Mouse (Mus musculus) heart, postnatal 10 days (tissue): ENCODE data around the gene Ajap1. TPM values are rescaled to one million over a fixed set of nuclear protein-coding genes. Genes with fewer than 3 reads are reported as not detected.
A peak's percentile ranks its signal among the peaks of the same experiment; 100 is the strongest.

Experiments used
- DNase-seq, 2 experiments: peaks; one replicate each; pipeline ENCODE4 v3.0.0; 2021
- intact Hi-C: fragments of 180-260 bp; cut with DNase I; formaldehyde crosslinking; loops from one replicate; pipeline ENCODE4 v1.15.1; 2025
- total RNA-seq, 2 experiments: library from RNA; stranded (reverse); gene quantifications; 2 replicates each; pipeline ENCODE4 v1.2.3; 2021

The Ajap1 gene
- total RNA-seq, 2 experiments from 2014 or later: 0.07 to 0.29 TPM

GRCm38 (mm10) chr4:153360868-153361545 is 121.6 kb downstream of the Ajap1 start:
- intact Hi-C loops: no loop called here
- DNase-seq: no peak

DNA sequence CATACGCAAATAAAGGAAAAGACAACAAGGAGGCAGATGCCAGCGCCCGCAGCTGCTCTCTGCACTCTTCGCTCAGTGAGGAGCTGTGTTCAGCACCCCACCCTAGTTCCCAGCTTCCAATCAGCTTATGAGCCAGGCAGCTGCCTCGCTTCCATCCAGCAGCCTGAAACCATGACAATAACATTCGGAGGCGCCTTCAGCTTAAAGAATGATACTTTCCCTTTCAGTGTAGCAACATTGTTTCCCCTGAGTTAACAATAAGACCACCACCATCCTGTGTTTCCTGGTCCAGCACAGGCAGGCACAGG is 124.4 kb downstream of the Ajap1 start:
- DNase-seq: no peak

GRCm38 (mm10) chr4:153357539-153358242 is 124.9 kb downstream of the Ajap1 start:
- intact Hi-C loops: no loop called here
- peak; percentile 29 to 55 for DNase-seq

More for the DNA sequence above, 124.4 kb downstream of the Ajap1 start:
- intact Hi-C loops: no loop called here

- intact Hi-C loops: no loop called here
Measured at GRCm38 (mm10) chr4:153356236-153356635, 126.4 kb downstream of the Ajap1 start.

DNA sequence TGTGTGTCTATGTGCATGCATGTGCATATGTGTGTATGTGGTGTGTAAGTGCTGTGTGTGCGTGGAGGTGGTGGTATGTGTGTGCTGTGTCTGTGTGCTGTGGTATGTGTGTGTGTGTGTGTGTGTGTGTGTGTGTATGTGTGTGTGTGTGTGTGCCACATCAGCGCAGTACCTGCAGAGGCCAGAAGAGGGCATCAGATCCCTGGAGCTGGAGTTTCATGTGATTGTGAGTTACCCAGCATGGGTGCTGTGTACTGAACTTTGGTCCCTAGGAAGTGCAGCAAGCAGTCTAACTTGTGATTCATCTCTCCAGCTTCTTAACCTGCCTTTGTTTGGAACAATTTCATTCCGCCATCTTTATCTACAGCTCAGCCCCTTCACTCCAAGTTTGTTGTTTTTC is 137.6 kb downstream of the Ajap1 start:
- no peak for DNase-seq
- intact Hi-C loops: no loop called here

More at GRCm38 (mm10) chr4:153356236-153356635, 126.4 kb downstream of the Ajap1 start:
- no peak for DNase-seq

- DNase-seq: no peak
- intact Hi-C loops: loop anchor here (1.0 kb wide), 1 partner anchor 21 kb away; no protein-coding TSS in a partner anchor
Measured at GRCm38 (mm10) chr4:153340887-153341286, 141.7 kb downstream of the Ajap1 start.

GRCm38 (mm10) chr4:153335301-153335799 is 147.3 kb downstream of the Ajap1 start:
- DNase-seq: no peak
- intact Hi-C loops: no loop called here

GRCm38 (mm10) chr4:153327809-153328208 is 154.8 kb downstream of the Ajap1 start:
- no peak for DNase-seq

More at GRCm38 (mm10) chr4:153327809-153328208, 154.8 kb downstream of the Ajap1 start:
- intact Hi-C loops: loop anchor here (5.0 kb wide), 1 partner anchor 106 kb away; no protein-coding TSS in a partner anchor
